Mouse (Mus musculus) liver, postnatal 0 days (tissue): ENCODE data around the gene Ucp2.

Experiments used
- CTCF ChIP-seq: sonication (generic); IDR thresholded peaks from 2 replicates; pipeline ENCODE4 v1.5.1; 2016; ENCODE audit warnings: antibody characterized with exemption, low read depth
- EP300 ChIP-seq: IDR thresholded peaks from 2 replicates; pipeline ENCODE4 v1.6.1; 2016; ENCODE audit warnings: antibody characterized with exemption, low read depth, mild to moderate bottlenecking

GRCm38 (mm10) chr7:100497402-100497801 is 4.3 kb downstream of the Ucp2 start:
- no peak for TF ChIP-seq CTCF
- TF ChIP-seq EP300 = no peak
